Mouse (Mus musculus) gastrocnemius, postnatal 4 days (tissue): ENCODE measurements around the gene Jade3. TPM values are rescaled to one million over a fixed set of nuclear protein-coding genes. Genes with fewer than 3 reads are reported as not detected.
"Not testable (repeated sequence)": the region's sequence is repeated elsewhere in the genome, so short reads cannot be mapped to it uniquely, and the experiment has no call there.

ENCODE experiments used
- DNase-seq, 2 experiments: peaks; one replicate each; pipeline ENCODE4 v3.0.0; 2021 to 2022; ENCODE audit warnings: low spot score in 2 of 2, mixed read lengths in 2 of 2
- long read RNA-seq, 2 experiments: library from polyadenylated mRNA; stranded (forward); transcript quantifications; one replicate each; pipeline ENCODE4 v2.0.0; 2021
- total RNA-seq, 2 experiments: library from RNA; stranded (reverse); gene quantifications; 2 replicates each; pipeline ENCODE4 v1.2.3; 2021

The Jade3 gene
- total RNA-seq = 1 to 10 TPM; 2.6 to 4.4 TPM
- long read RNA-seq, experiment 1 = 0 reads
- long read RNA-seq, experiment 2, full-length matches to known transcripts = 1 of 4 reads
- long read RNA-seq, experiment 2, partial matches to known transcripts = 0 of 4 reads
- long read RNA-seq, experiment 2, other reads (novel, unspliced or antisense) = 3 of 4 reads

DNA sequence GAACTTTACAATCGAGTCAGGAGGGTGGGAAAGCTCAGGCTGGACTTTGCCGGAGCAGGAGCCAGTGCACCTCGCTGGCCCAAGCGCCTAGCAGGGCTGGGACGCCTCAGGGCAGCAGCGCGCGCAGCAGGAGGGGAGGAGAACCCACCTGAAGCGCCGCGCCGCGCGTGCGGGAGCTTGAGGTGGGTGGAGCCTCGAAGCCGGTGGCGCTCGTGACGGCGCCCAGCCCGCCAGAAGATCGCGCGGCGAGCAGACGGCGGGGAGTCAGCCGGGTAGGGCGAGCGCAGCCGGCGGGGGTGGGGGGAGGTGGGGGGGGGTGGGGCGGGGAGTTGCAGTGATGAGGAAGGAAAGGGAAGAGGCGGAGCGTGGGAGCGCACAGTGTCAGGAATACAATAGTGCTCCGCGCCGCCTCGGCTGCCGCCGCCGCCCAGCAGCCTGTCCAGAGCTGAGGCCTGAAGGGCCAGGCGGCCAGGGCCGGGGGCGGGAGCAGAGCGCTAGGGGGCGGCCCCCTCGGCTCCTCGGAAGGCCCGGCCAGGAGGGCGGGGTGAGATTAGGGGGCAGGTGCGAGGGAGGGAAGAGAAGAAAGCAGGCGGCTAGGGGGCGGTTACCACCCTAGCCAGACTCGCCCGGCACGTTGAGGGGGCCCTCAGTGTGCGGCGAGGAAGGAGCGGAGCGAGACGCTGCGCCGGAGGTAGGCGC, at the start of gene Jade3:
Gene Jade3, plus strand, starts transcription at position 549 of the 699 bp plus-strand sequence.
- DNase-seq = peak; percentile 60 to 71

GRCm38 (mm10) chrX:20379347-20380014, 46.0 kb upstream of the Jade3 start:
- no peak for DNase-seq

DNA sequence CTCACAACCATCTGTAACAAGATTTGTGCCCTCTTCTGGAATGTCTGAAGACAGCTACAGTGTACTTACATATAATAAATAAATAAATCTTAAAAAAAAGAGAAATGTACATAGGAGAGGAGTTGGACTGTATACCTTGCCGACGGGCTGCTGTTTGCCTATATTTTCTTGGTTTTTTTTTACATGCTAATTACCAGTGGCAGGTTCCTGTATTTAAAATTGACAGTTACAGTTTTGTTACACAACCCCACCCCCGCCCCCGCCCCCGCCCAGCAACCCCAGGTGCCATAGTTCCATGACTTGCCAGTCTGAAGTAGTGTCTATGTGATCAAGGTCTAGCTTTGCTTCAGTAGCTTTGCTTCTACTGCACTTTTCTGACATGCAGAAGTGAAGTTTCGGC, 43.2 kb upstream of the Jade3 start:
- no peak for DNase-seq

DNA sequence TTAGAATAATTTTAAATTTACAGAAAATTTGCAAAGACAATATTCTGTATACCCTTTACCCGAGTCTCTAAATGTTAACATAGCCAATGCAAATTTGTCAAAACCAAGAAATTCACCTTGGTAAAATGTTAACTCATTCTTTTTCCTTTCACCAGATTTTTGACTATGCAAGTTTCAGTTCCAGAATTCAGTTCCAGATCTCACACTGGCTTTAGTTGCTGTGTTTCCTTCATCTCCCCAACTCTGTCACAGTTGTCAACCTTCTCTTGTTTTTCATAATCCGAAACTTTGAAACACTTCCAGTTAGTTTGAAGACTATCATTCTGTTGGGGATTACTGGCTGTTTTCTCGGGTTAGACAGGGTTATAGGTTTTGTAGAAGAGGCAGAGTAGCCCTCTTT, 38.5 kb upstream of the Jade3 start:
- DNase-seq = no peak

DNA sequence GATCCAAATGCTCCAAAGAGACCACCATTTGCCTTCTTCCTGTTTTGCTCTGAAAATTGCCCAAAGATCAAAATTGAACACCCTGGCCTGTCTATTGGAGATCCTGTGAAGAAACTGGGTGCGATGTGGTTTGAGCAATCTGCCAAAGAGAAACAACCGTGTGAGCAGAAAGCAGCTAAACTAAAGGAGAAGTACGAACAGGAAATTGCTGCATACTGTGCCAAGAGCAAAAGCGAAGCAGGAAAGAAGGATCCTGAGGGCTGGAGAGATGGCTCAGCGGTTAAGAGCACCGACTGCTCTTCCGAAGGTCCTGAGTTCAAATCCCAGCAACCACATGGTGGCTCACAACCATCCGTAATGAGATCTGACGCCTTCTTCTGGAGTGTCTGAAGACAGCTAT, 33.5 kb upstream of the Jade3 start:
- not testable (repeated sequence) for DNase-seq

- no peak for DNase-seq
These were observed 32.5 kb upstream of the Jade3 start for GRCm38 (mm10) chrX:20392942-20393341.

GRCm38 (mm10) chrX:20404068-20404467, 21.4 kb upstream of the Jade3 start:
- DNase-seq = no peak

DNA sequence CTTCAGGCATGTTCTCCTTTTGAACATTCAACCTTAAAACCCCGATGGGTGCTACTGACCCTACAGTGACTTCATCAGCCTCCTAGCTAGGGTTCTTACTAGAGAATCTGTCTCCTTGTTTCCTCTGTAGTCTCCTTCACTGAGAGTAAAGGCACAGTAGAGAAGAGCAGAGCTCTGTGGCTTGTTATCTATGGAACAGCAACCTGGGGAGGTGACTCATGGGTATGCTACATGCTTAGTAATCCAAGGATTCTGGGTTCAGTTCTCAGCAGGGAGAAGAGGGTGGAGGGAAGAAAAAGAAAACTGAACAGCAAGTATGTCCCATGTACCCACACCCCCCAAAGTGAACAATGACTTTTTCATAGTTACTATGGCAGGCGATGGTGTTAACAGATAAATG, 18.6 kb upstream of the Jade3 start:
- no peak for DNase-seq

GRCm38 (mm10) chrX:20407676-20408075, 17.8 kb upstream of the Jade3 start:
- no peak for DNase-seq

GRCm38 (mm10) chrX:20411382-20411781, 14.1 kb upstream of the Jade3 start:
- DNase-seq = no peak

DNA sequence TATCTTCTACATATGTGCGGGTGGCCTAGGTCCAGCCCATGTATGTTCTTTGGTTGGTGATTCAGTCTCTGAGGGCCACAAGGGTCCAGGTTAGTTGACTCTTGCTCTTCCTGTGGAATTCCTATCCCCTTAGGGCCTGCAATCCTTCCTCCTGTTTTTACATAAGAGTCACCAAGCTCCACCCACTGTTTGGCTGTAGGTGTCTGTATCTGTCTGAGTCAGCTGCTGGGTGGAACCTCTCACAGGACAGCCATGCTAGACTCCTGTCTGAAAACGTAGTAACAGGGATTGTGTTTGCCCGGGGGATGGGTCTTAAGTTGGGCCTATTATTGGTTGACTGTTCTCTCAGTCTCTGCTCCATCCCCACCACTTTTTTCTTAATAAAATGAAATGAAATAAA, 13.3 kb upstream of the Jade3 start:
- DNase-seq = no peak

- no peak for DNase-seq
These were observed 10.4 kb upstream of the Jade3 start for GRCm38 (mm10) chrX:20414885-20415622.

GRCm38 (mm10) chrX:20418461-20418860, 7.0 kb upstream of the Jade3 start:
- DNase-seq = no peak

- DNase-seq = no peak
These were observed 6.0 kb upstream of the Jade3 start for GRCm38 (mm10) chrX:20419536-20419935.

DNA sequence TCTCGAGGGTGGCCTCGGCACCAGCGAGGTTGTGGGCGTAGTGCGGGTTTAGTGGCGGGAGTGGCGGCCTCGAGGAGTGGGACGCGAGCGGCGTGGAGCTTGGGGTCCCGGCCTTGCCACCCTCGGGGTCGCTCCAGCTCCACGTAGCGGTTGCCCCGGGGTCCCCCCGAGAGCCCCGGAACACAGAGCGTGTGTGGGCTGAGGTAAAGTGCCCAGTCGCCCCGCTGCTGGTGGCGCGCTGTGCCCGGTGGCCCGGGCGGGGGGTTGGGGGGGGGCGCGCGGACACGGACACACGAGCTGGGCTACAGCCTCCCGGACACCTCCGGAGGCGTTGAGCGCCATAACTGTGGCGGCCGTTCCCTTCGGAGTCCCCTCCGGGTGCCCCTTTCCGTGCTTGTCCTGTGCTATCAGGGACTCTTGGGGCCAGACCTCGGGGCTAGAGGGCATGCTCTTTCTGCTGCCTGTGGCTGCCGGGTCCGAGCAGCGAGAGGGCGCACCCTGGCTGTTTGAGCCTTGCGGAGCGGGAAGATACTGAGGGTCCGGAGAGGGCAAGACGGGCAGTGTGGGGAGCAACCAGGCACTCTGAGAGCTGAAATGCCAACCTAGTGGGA, 456 bp downstream of the Jade3 start:
- DNase-seq = peak in 1 of 2 experiments; percentile 23

DNA sequence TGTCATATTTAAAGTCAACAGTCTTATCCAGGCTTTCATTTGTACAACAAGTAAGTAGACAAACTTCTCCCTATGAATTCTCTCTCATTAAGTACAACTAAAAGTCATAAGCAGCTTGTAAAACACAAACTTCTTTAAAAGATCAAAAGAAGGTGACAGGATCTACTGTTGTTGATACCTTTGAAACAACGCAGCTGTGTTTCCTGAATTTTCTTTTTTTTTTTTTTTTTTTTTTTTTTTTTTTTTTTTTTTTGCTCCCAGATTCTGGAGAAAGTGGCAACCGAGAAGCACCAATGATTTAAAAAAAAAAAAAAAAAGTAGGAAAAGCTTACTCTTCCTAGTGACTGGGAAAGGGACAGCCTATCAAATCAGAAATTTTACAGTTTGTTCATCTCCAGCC, 57.7 kb downstream of the Jade3 start:
- no peak for DNase-seq

- no peak for DNase-seq
These were observed 72.2 kb downstream of the Jade3 start for GRCm38 (mm10) chrX:20497682-20498081.

- no peak for DNase-seq
These were observed 94.9 kb downstream of the Jade3 start for GRCm38 (mm10) chrX:20520290-20520939.

DNA sequence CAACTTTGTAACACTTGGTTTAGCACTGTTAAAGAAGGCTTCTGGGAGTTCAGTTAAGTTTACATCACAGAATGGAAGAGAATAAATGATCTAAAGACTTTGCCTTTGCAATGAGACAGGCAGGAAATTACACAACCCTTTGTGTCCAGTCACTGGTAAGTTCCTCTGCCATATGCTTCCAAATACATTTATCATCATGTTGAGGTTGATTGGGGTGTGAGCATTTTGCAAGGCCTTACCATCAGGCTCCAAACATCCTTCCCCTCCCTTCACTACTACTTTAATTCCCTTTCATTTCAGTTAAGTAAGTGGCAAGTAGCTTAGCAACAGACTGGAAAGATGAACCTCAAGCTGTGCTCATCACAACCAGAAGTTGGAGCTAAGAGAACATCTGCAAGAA, 96.1 kb downstream of the Jade3 start:
- no peak for DNase-seq

DNA sequence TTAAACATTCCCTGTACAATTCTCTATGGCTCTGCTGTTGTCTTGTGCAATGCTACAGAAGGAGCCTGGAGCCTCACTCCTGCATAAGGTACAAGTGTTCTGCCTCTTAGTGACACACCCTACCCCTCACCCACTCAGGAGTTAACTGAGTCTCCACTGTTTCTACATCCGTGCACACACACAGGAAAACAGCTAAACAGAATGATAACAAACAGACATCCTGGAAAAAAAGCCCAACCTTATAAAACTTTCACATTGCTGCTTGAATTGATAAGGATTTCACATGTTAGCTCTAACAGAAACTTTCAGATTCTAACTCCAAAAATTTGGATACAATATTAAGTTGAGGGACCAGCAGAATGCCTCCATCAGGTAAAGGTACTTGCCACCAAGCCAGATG, 107.1 kb downstream of the Jade3 start:
- DNase-seq = no peak

GRCm38 (mm10) chrX:20543867-20544266, 118.4 kb downstream of the Jade3 start:
- no peak for DNase-seq
